ENCODE assay signal across 8 mouse cellular contexts in the genomic region with DNA sequence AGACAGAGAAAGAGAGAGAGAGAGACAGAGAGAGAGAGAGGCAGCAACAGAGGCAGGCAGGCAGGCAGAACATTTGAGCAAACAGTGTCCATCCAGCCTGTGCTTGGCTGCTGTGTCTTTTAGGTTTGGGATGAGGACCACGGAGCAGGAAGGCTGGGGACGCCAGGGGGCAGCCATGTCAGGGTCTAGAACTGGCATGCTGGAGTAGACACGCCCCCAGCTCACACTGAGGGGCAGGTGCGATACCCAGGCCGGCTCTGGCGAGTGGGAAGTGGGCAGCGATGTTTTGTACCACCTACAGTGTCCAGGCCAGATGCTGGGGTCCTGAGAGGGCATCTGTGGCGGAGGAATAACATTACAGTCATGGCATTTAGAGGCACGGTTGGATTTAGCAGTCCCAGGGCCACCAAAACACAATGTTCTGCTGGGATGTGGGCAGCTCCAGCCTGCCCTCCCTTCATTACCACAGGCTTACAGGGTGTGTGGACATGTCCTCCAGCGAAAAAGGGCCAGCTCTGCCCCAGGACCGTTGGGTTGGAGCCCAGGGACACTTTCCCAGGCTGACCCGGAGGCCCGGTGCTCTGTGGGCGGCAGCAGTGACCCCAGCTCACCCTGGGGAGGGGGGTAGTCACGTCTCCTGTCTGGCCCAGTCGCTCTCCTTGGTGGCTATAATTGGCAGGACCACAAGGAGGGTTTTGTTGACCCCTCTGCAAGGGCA.
DNase-seq lines count a peak whose midpoint lies in the region; ATAC-seq lines count a peak whose summit lies in the region.

No protein-coding gene starts in this region.

- H3K36me3 ChIP-seq in heart, embryonic 12.5 days: no peaks in the 10 kb centered on the region

- no peaks in the 10 kb centered on the region; the same call in 1 of the 2 replicates for H3K4me1 ChIP-seq in heart, embryonic 12.5 days (replicated peaks)

- H3K4me3 ChIP-seq in heart, embryonic 12.5 days: no peak overlapping the region

- no peak overlapping the region for H3K27ac ChIP-seq in heart, embryonic 12.5 days (ENCODE audit: poor library complexity, severe bottlenecking)

- no peak for ATAC-seq in heart, embryonic 12.5 days (ENCODE audit: insufficient number of reproducible peaks, low FRiP score)

- 42% methylated on average over 16 of the region's 16 CpGs for WGBS in heart, embryonic 12.5 days

- peak; percentile 4 to 12 for DNase-seq in heart, adult 18-20 months
- peak; percentile 40 for DNase-seq in thymus, postnatal 4 days
- DNase-seq in thymus, postnatal 25 days: no peak
- DNase-seq in heart, postnatal 4 days: peak; percentile 55
- peak; percentile 66 for DNase-seq in lung, postnatal 36 days
- DNase-seq in cerebellum, adult 11 months: no peak
- no peak for DNase-seq in gastrocnemius, adult 8-10 months (ENCODE audit: low spot score in 2 of 2)

- no peaks in the 10 kb centered on the region for H3K27me3 ChIP-seq in heart, embryonic 12.5 days (replicated peaks)

- H3K9me3 ChIP-seq in heart, embryonic 12.5 days (replicated peaks): no peaks in the 10 kb centered on the region

- no peak overlapping the region for H3K9ac ChIP-seq in heart, embryonic 12.5 days

- no peak overlapping the region for H3K4me2 ChIP-seq in heart, embryonic 12.5 days

Comparison
In these comparisons a context has a peak if more than half of its experiments do, and no peak if none do; other contexts are left out.
1. DNase-seq: peak in heart, adult 18-20 months (2 of 2), thymus, postnatal 4 days (single experiment), heart, postnatal 4 days (single experiment) and lung, postnatal 36 days (single experiment); none in thymus, postnatal 25 days (single experiment), cerebellum, adult 11 months (single experiment) and gastrocnemius, adult 8-10 months (0 of 2).